Mouse (Mus musculus) cerebellum, adult 2 months (tissue): Measurements from ENCODE around the gene Zfp827.

ENCODE experiments used
- CTCF ChIP-seq: fragments of 200-500 bp; IDR thresholded peaks from 2 replicates; pipeline ENCODE4 v1.5.1; 2011; ENCODE audit warnings: low read depth, mild to moderate bottlenecking, control low read depth, low read length, moderate library complexity, borderline replicate concordance; ENCODE audit not compliant: insufficient read depth
- POLR2A ChIP-seq: fragments of 200-500 bp; IDR thresholded peaks from 2 replicates; pipeline ENCODE4 v1.6.1; 2011; ENCODE audit warnings: low read length, control low read depth, borderline replicate concordance; ENCODE audit not compliant: insufficient read depth

DNA sequence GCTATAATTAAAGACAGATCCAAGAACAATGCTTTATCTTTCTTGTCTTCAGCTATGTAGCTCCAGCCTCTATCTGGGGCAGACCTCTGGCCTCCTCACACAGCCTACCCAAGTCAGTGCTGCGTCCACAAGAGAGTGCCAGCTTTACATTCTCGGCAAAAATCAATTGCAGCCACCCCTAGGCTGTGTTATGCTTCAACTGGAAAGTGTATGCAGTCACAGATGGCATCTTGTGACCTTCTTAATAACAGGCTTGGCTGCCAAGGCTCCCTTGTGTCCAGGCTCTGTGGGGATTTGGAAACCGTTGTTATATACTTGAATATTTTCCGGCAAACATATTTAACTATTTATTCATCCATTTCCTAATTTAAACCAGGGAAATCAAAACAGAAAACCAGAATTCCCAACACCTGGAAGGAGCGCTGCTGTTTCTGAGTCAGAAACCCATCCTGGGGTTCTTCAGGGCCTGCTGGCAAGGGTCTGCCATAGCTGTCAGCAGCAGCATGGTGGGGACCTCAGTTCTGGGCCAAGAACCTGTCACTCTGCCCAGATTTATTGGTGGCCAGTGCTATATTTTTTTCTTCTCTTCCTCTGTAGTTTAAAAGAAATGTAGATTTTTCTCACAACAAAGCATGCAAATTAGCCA, 194.0 kb downstream of the Zfp827 start:
- no peak for TF ChIP-seq CTCF
- no peak for TF ChIP-seq POLR2A
